Mouse (Mus musculus) forebrain, embryonic 12.5 days (tissue): Measurements from ENCODE around the gene Gm49321. TPM values are rescaled to one million over a fixed set of nuclear protein-coding genes. Genes with fewer than 3 reads are reported as not detected.

ENCODE experiments used
- ATAC-seq: fragments of 200-750 bp; cut with Nextera tagmentation; 2 replicates; pipeline ENCODE4 v1.8.0; 2017; ENCODE audit warnings: moderate TSS enrichment; ENCODE audit not compliant: low FRiP score
- H3K27ac ChIP-seq: fragments of 300-500 bp; sonication (generic); 2 replicates; pipeline ENCODE4 v1.5.1; 2016; ENCODE audit warnings: mild to moderate bottlenecking
- H3K27me3 ChIP-seq: fragments of 300-500 bp; sonication (generic); 2 replicates; pipeline ENCODE4 v1.6.1; 2016; ENCODE audit warnings: mild to moderate bottlenecking
- H3K36me3 ChIP-seq: fragments of 300-500 bp; sonication (generic); replicated peaks from 2 replicates; pipeline ENCODE4 v1.6.1; 2016; ENCODE audit warnings: mild to moderate bottlenecking
- H3K4me1 ChIP-seq: fragments of 300-500 bp; sonication (generic); 2 replicates; pipeline ENCODE4 v1.6.1; 2016
- H3K4me2 ChIP-seq: fragments of 300-500 bp; sonication (generic); 2 replicates; pipeline ENCODE4 v1.6.1; 2016; ENCODE audit warnings: mild to moderate bottlenecking, moderate library complexity
- H3K4me3 ChIP-seq: fragments of 300-500 bp; sonication (generic); replicated peaks from 2 replicates; pipeline ENCODE4 v1.5.1; 2016; ENCODE audit warnings: mild to moderate bottlenecking
- H3K9ac ChIP-seq: fragments of 300-500 bp; sonication (generic); 2 replicates; pipeline ENCODE4 v1.6.1; 2016; ENCODE audit warnings: mild to moderate bottlenecking
- H3K9me3 ChIP-seq: fragments of 300-500 bp; sonication (generic); 2 replicates; pipeline ENCODE4 v1.6.1; 2016
- WGBS: fragments of 180-500 bp; shearing (Covaris S2); methylation state at CpG from one replicate; pipeline ENCODE4 v1.1.7; 2016; 5-methylcytosine and 5-hydroxymethylcytosine counted together
- polyA plus RNA-seq: library from polyadenylated mRNA; unstranded; fragments of >200 nt; fragmentation: Nextera tagmentation; extraction: Ambion mirVana; gene quantifications from 2 replicates; pipeline ENCODE4 v1.2.1, GENCODE M21; 2016

Gm49321 gene
- polyA plus RNA-seq: 15.6 and 19.5 TPM in 2 replicates

DNA sequence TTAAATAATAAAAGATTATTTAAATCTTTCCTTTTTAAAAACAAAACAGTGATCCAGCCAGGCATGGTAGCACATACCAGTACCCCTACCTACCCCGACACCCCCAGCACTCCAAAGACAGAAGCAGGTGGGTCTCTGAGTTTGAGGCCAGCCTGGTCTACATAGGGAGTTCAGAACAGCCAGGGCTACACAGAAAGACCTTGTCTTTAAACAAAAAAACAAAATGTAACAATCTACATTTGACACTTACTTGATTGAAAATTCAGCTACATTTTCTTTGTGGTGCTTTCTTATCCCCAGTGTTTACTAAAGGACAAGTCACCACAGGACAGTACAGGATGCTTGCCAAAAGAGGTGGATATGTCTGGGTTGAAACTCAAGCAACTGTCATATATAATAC is at the start of gene Gm49321:
Gm49321 (plus strand) TSS at position 301 of the 400 bp plus-strand sequence.
- no peaks in the 10 kb centered on the region for H3K4me1 ChIP-seq
- H3K9me3 ChIP-seq: no peaks in the 10 kb centered on the region
- H3K4me3 ChIP-seq: no peak within 1 kb of the TSS
- H3K27ac ChIP-seq: no peak within 1 kb of the TSS
- H3K4me2 ChIP-seq: no peak within 1 kb of the TSS
- WGBS: 91% methylated on average over 1 of the region's 1 CpGs
- no peak for ATAC-seq
- H3K36me3 ChIP-seq: peaks cover 72% of the 10 kb centered on the region
- H3K9ac ChIP-seq: no peak within 1 kb of the TSS
- H3K27me3 ChIP-seq: no peaks in the 10 kb centered on the region

DNA sequence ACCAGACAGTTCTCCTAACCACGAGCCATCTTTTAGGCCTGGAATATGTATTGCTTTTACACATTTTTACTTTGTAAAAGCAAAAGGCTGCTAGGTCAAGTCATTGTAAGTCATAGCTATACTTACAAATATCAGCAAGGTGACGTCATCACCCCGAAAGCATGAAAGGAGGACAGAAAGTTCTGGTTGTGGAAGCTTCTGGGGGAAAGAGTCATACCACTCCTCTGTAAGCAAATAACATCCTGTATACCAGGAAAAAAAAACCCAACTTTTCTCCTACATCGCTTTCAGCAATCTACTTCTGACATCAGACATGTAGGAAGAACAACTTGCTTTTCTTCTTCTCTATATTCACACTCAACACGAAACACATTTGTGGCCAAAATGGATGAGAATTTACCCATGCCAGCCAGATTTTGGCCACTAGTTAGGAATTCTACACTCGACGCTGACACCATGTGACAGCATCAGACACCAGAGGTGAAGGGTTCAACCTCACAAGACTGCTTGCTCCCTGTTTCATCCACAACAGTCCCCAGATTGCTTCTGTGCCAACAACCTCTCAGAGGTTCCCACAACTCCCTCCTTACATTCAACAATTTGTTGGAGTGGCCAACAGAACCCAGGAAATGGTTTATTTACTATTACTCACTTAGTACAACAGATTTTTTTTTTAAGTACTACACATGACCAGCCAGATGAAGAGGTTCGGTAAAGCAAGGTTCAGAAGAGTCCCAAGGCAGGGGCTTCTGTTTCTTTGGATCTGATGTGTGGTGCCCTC is 49.3 kb upstream of the Gm49321 start:
- Histone ChIP-seq H3K9ac (no peak overlapping the region), H3K9me3 (no peaks in the 10 kb centered on the region), H3K4me2 (no peak overlapping the region), H3K4me1 (no peaks in the 10 kb centered on the region), H3K27me3 (0 out of 2 replicates have a peak, but pooled peaks cover 3% of the 10 kb centered on the region), H3K36me3 (no peaks in the 10 kb centered on the region), H3K4me3 (no peak overlapping the region), H3K27ac (no peak overlapping the region)
- WGBS: 89% methylated on average over 8 of the region's 8 CpGs
- no peak for ATAC-seq

DNA sequence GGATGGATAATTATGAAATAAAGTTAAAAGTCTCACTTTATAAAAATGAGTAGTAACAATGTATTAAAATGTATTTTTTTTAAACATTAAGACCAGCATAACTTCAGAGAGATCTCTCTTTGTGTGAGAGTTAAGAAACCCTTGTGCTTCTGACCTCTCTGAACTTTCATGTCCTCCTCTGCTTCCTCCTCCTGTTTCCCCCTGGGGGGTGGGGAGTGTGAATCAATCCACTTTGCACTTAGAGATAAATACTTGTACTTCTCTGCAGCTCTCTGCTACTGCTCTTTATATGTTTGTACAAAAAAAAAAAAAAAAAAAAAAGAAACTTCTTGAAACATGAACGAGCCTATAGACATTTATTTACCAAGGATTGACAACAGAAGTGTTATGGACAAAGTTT is 47.9 kb upstream of the Gm49321 start:
- no peaks in the 10 kb centered on the region for H3K9me3 ChIP-seq
- no peak overlapping the region for H3K4me2 ChIP-seq
- H3K9ac ChIP-seq: no peak overlapping the region
- H3K4me1 ChIP-seq: no peaks in the 10 kb centered on the region
- WGBS: 59% methylated on average over 1 of the region's 1 CpGs
- H3K4me3 ChIP-seq: no peak overlapping the region
- no peak overlapping the region for H3K27ac ChIP-seq
- no peaks in the 10 kb centered on the region for H3K36me3 ChIP-seq
- 0 out of 2 replicates have a peak, but pooled peaks cover 3% of the 10 kb centered on the region for H3K27me3 ChIP-seq
- ATAC-seq: no peak

DNA sequence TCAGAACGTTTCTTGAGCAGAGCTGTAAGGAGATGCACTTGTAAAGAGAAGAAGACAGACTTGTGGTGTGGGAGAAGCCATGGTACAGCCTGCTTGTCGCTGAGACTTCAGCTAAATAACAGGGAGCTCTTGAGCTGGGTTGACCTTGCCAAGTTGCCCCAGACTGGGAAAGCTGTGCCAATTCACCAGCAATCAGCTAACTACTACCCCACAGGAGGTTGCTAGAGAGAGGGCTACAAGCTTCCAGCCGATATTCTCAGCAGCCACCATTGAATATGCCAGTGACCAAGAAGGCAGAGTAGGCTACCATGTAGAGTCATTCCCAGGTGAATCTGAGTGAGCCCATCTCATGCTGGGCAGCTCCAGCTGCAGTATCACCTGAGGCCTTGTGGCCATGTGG is 47.4 kb upstream of the Gm49321 start:
- 81% methylated on average over 3 of the region's 3 CpGs for WGBS
- Histone ChIP-seq H3K36me3 (no peaks in the 10 kb centered on the region), H3K27ac (no peak overlapping the region), H3K9me3 (no peaks in the 10 kb centered on the region), H3K27me3 (0 out of 2 replicates have a peak, but pooled peaks cover 3% of the 10 kb centered on the region), H3K4me1 (no peaks in the 10 kb centered on the region), H3K9ac (no peak overlapping the region), H3K4me2 (no peak overlapping the region), H3K4me3 (no peak overlapping the region)
- no peak for ATAC-seq

DNA sequence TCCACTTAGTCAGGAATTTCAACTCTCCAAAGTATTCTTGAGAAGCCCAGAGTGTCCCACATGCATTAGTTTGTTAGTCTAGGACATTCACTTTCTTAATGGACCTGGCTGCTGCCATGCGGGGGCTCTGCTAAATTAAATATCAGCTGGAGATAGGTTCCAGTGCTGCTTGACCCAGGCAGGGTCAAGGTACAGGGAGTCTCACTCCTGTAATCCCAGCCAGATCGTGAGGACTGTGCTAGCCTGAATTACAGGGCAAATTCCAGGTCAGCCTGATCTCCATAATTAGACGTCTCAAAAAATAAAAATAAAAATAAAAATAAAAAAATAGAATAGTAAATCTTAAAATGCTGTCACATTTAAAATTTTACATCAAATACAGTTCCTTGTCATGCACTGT is 44.8 kb upstream of the Gm49321 start:
- Histone ChIP-seq H3K9me3 (no peaks in the 10 kb centered on the region), H3K4me3 (no peak overlapping the region), H3K9ac (no peak overlapping the region), H3K27ac (no peak overlapping the region), H3K4me2 (no peak overlapping the region), H3K27me3 (0 out of 2 replicates have a peak, but pooled peaks cover 3% of the 10 kb centered on the region), H3K36me3 (no peaks in the 10 kb centered on the region), H3K4me1 (no peaks in the 10 kb centered on the region)
- ATAC-seq: no peak
- 72% methylated on average over 3 of the region's 3 CpGs for WGBS

DNA sequence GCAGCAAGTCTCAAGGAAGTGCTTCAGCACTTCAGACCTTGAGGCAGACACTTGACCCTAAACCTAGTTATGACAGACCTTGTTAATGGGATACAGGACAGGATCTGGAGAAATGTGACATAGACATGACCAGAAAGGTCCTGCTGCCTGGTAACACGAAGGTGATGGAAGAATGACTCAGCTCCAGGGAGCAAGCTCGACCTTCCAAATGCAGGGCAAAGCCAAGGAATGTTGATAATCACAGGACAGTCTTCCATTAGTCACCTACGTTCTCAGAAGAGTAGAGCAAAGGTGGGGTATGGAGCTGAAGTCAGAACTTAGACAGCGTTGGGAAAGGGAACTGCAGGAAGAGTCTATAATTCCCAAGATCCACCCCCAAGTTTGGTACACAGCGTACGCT is 42.6 kb upstream of the Gm49321 start:
- 0 out of 2 replicates have a peak, but pooled peaks cover 3% of the 10 kb centered on the region for H3K27me3 ChIP-seq
- no peak overlapping the region for H3K4me3 ChIP-seq
- H3K9ac ChIP-seq: no peak overlapping the region
- no peak overlapping the region for H3K27ac ChIP-seq
- no peaks in the 10 kb centered on the region for H3K36me3 ChIP-seq
- ATAC-seq: no peak
- 79% methylated on average over 6 of the region's 6 CpGs for WGBS
- H3K9me3 ChIP-seq: no peaks in the 10 kb centered on the region
- H3K4me2 ChIP-seq: no peak overlapping the region
- no peaks in the 10 kb centered on the region for H3K4me1 ChIP-seq

DNA sequence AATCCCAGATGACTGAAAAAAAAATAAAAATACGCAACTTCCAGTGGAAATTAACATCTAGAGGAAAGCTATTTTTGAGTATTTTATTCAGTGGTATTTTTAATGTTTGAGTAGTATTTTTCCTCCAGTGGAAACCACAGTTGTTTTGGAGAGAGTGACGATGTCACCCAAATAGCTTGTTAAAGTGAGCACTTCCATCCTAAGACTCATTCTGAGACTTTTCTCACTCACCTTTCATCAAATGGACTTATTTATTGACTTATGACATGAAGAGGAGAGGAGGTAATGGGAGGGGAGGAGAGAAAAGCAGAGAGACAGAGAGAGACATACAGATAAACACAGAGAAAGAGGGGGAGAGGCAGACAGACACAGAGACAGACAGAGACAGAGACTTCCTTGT is 41.8 kb upstream of the Gm49321 start:
- H3K9ac ChIP-seq: no peak overlapping the region
- no peak overlapping the region for H3K4me2 ChIP-seq
- H3K4me3 ChIP-seq: no peak overlapping the region
- no peaks in the 10 kb centered on the region for H3K36me3 ChIP-seq
- no peak for ATAC-seq
- H3K9me3 ChIP-seq: no peaks in the 10 kb centered on the region
- no peaks in the 10 kb centered on the region for H3K4me1 ChIP-seq
- H3K27me3 ChIP-seq: no peaks in the 10 kb centered on the region
- no peak overlapping the region for H3K27ac ChIP-seq
- WGBS: 88% methylated on average over 2 of the region's 2 CpGs

DNA sequence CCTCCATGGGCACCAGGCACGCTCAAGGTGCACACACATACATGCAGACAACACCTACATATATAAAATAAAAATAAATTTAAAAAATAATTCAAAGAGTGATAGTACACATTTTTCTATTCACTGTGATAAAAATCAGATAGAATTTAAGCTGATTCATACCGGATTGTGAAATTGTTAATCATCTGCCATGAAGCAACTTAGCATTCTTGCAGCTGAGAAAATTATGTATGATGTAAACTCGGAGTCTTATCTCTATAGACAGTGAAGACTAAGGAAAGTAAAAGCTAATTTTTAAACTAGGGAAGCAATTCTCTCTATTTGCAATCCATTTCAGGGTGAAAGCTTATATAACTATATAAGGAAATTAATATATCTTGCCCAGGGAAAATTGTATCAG is 41.0 kb upstream of the Gm49321 start:
- no peaks in the 10 kb centered on the region for H3K27me3 ChIP-seq
- H3K4me1 ChIP-seq: no peaks in the 10 kb centered on the region
- H3K27ac ChIP-seq: no peak overlapping the region
- no peak overlapping the region for H3K4me3 ChIP-seq
- no peak overlapping the region for H3K9ac ChIP-seq
- H3K4me2 ChIP-seq: no peak overlapping the region
- no peaks in the 10 kb centered on the region for H3K9me3 ChIP-seq
- 87% methylated on average over 3 of the region's 3 CpGs for WGBS
- H3K36me3 ChIP-seq: no peaks in the 10 kb centered on the region
- ATAC-seq: no peak

DNA sequence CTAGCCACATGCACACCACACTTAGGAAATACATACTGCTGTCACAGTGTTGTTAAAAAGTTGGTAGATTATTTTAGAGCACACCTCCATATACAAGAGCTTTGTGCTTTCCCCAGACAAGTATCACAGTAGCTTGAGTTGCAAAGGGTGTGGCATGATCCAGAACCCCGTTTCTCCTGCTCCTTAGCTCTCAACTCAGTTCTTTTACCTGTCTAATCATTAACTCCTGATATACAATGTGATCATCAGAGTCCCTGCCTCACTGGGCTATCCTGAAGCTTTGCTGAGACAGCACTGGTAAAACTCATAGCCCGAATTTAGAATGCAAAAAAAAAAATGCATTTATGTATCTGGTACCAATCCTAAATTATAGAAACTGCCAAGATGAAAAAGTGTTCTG is 39.2 kb upstream of the Gm49321 start:
- no peaks in the 10 kb centered on the region for H3K4me1 ChIP-seq
- ATAC-seq: no peak
- no peak overlapping the region for H3K4me2 ChIP-seq
- WGBS: 82% methylated on average over 2 of the region's 2 CpGs
- no peak overlapping the region for H3K27ac ChIP-seq
- no peak overlapping the region for H3K4me3 ChIP-seq
- H3K36me3 ChIP-seq: no peaks in the 10 kb centered on the region
- no peaks in the 10 kb centered on the region for H3K27me3 ChIP-seq
- H3K9me3 ChIP-seq: no peaks in the 10 kb centered on the region
- H3K9ac ChIP-seq: no peak overlapping the region

DNA sequence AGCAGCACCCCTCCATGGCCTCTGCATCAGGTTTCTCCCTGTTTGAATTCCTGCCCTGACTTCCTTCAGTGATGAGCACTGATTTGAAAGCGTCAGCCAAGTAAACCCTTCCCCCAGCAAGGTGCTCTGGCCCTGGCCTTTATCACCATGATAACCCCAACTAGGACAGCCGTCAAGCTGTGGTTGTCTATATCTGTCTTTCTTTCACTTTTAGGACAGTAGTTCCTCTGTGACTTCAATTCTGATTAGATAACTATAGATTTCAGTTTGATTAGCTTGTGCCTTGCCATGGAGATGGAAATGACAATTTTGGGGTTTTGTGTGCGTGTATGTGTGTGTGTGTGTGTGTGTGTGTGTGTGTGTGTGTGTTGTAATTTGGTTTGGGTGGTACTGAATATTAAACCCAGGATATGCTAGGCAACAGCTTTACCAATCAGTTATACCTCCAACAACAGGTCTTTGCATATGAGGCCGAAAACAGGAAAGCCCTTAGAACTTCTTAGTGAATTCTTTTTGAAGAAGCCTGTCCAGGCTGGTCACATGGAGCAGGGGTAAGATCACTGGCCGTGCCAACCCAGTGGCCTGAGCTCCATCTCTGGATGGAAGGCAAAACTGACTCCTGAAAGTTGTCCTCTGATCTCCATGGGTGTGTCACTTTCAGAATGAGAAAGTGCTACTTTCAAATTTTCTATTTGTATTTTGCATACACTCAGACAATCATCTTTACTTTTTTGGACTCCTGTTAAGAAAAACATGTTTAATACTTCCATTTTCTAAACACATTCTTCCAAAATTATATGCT is 33.1 kb upstream of the Gm49321 start:
- H3K9me3 ChIP-seq: no peaks in the 10 kb centered on the region

DNA sequence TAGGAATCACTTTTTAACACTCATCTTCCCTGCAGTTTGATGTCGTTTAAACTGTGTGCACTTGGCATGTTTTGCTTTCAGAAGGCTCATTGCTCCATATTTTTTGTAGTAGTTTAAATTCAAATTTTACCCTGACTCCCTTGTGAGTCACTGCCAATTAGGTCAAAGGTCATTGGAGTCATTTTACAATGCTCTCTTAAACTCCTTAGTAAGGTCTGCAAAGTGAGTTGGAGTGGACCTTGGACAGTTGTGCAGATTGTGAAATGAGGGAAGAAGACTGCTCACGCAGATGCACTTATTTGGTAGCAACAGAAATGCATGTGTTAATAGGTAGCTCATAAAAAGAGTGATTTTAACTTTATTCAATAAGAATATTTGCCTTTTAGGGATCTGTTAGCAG is 32.4 kb upstream of the Gm49321 start:
- Histone ChIP-seq H3K27ac (no peak overlapping the region), H3K9ac (no peak overlapping the region), H3K9me3 (no peaks in the 10 kb centered on the region), H3K4me1 (peaks cover 14% of the 10 kb centered on the region), H3K27me3 (no peaks in the 10 kb centered on the region), H3K36me3 (no peaks in the 10 kb centered on the region), H3K4me2 (no peak overlapping the region), H3K4me3 (no peak overlapping the region)
- no peak for ATAC-seq
- WGBS: 76% methylated on average over 2 of the region's 2 CpGs

More for the DNA sequence above, 33.1 kb upstream of the Gm49321 start:
- 83% methylated on average over 5 of the region's 5 CpGs for WGBS
- no peaks in the 10 kb centered on the region for H3K27me3 ChIP-seq
- H3K27ac ChIP-seq: no peak overlapping the region
- no peaks in the 10 kb centered on the region for H3K36me3 ChIP-seq
- H3K4me2 ChIP-seq: no peak overlapping the region
- H3K4me3 ChIP-seq: no peak overlapping the region
- peaks cover 9% of the 10 kb centered on the region for H3K4me1 ChIP-seq
- ATAC-seq: no peak
- H3K9ac ChIP-seq: no peak overlapping the region

DNA sequence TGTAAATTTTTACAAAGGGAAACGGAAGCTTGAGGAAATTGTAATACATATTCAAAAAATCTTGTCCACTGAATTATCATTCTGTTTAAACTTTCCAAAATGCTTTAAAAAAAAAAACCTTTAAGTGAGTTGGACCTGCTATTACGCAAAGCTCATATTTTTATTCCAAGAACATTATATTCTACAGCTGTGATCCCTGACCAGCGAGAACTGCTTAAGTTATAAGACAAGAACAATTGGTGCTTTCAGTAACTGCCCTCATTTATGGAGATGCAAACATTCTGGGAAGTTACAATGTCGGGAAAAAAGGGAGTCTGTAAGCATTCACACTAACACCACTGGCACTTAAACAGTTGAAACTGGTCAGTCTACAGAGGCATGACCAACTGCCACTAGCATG is 31.9 kb upstream of the Gm49321 start:
- Histone ChIP-seq H3K9ac (no peak overlapping the region), H3K36me3 (no peaks in the 10 kb centered on the region), H3K4me1 (peaks cover 18% of the 10 kb centered on the region), H3K4me2 (no peak overlapping the region), H3K27me3 (no peaks in the 10 kb centered on the region), H3K27ac (no peak overlapping the region), H3K4me3 (no peak overlapping the region), H3K9me3 (no peaks in the 10 kb centered on the region)
- ATAC-seq: no peak
- 78% methylated on average over 4 of the region's 4 CpGs for WGBS
